Mouse (Mus musculus): ENCODE data around the gene Tufm.

Tufm gene

DNA sequence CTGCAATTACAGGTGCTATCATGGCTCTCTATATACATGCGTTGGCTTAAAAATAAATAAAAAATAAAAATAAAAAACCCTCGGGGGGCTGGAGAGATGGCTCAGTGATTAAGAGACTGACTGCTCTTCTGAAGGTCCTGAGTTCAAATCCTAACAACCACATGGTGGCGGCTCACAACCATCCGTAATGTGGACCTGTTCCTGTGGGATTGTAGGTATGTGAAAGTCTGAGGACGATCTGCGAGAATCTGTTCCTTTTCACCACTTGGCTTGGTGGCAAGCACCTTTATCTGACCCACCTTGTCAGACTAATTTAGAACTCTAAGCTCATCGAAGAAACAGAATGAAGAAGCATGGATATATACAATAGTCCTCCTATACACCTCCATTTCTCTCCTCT, 12.3 kb downstream of the Tufm start:
- DNase-seq (ENCODE audit: low spot score): no peak

DNA sequence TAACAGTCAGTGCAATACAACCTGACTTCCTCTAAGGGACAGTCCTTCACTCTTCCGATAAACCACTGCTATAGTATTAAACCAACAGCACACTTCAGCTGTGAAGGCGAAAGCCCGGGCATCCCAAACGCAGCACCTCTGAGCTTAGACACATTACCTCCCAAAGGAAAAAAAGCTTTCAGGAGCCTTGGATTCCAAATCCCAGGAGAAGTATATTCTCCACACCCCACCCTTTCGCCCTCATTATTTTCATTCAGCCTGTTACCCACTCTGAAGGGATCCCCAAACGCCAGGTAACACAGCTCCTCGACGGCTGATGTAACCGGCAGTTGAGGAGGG, 14.5 kb downstream of the Tufm start:
- no peak for DNase-seq (ENCODE audit: low spot score)

DNA sequence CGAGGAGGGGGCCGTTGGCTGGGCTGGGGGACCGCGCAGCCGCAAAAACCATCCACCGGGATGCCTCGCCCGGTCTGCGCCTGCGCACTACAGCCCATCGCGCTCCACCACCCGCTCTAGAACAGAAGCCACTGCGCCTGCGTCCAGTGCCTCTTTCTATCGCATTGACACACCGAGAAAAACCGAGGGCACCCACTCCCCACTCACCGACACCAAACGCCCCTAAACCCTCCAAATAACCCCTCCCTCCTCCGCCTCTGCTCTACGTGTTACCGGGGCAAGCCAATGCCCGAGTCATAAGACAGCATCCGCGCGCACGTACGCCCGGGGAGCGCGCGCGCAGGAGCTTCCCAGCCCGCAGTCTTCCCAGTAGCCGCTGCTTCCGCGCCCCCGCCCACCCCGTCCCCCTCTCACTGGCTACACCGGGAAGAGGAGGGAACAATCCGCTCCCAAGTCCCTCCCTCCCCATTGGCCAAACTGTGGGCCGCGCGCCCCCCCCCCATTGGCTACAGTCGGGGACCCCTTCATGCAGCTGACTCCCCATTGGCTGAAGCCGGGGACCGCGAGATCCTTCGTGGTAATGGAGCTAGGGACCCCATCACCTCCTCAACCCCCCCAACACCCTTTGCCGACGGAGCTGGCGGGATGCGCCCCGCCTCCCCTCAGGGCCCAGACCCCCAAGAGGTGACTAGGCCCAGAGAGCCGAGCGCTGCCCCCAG, 15.0 kb downstream of the Tufm start:
- DNase-seq (ENCODE audit: low spot score): peak; percentile 97

DNA sequence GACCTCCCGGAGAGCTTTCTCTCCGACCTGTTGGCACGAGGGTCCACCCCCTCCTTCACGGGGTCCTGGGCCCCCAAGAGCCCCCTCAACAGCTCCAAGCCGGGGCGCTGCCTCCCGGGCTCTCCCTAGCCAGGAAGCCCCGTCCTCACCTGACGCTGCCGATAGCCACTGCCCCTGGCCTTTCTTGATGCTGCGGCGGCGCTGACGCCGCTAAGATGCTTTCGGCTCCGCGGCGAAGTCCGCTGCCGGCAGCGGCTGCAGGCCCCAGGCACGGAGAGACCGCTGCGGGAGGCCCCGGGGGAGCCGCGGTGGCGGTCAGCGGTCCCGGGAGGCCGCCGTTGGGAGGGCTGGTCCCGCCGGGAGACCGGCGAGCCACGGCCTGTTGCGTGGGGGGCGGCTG, 15.6 kb downstream of the Tufm start:
- DNase-seq (ENCODE audit: low spot score): no peak

DNA sequence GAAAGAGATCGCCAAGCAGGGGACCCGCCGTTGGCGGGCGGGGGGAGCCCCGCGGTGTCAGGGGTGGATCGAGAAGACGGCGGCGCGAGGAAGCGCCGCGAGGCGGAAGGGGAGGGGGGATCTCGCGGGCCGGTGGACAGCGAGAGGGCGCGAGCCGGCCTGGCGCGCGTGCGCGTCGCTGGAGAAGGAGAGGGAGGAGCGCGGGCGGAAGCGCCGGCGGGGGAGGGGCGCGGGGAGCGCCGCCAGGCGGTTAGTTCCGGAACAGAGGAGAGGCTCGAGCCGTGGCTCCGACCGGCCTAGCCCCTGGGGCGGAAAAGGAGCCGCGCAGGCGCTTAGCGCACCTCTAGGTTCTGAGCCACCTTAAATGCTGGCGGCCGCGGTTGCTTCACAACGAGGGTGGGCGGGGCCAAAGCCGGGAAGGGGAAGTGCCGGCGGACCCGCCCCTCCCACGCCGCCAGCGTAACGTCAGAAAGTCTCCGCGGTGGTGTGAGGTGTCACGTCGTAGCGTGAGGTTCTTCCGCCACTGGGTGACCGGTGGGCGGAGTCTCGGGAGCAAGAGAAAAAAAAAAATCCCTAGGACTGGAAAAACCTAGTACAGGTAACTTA, 16.2 kb downstream of the Tufm start, which contains the start of gene Atxn2l:
Atxn2l (minus strand) TSS at position 165 of the 606 bp plus-strand sequence.
- peak; percentile 99 for DNase-seq (ENCODE audit: low spot score)

DNA sequence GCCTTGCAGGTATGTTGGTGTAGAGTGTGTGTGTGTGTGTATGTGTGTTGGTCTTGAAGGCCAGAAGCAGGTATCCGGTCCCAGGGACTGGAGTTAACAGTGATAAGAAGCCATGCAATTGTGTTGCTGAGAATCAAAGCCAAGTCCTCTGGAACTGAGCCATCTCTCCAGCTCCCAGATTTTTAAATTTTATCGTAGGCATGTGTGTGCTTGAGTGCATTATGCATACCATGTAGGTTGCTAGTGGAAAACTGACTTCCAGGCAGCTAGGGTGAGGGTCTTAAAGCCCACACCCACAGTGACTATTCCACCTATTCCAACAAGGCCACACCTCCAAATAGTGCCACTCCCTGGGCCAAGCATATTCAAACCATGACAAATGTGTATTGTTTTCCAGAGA, 17.8 kb downstream of the Tufm start:
- DNase-seq (ENCODE audit: low spot score): no peak

DNA sequence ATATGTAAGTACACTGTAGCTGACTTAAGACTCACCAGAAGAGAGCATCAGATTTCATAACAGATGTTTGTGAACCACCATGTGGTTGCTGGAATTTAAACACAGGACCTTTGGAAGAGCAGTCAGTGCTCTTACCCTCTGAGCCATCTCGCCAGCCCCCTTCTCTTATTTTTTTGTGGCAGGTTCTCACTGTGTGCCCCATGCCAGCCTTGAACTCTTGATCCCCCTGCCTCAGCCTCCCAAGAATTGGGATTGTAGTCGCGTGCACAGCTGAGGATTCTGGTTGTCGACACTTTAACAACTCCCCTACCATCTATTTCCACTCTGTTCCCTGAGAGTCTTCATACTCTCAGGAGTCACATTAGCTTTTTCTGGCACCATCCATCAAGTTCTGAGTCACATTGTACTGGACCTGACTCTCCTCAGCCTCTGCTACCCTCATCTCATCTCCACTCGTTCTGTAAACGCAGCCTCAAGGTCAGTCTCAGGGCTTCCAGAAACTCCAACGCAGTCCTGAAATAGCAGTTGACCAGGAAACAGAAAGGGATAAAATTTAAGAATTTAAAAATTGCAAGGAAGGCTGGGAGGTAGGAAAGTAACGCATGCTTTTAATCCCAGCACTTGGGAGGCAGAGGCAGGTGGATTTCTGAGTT, 20.1 kb downstream of the Tufm start:
- no peak for DNase-seq (ENCODE audit: low spot score)

DNA sequence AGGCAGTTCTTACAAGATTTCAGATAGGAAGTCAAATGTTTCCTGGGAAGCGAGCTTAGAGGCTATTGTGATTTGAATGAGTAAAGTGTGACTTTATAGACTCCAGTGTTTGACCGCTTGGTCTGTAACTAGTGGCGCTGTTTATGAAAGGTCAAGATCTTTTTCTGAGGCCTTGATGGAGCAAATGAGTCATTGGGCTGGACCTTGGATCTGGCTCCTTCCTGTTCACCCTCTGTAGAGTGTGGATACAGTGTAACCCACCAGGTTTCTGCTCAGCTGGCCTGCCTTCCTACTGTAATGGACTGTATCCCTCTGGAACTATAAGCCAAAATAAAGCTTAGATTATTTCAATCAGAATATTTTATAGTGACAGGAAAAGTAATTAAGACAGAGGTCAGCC, 24.1 kb downstream of the Tufm start:
- no peak for DNase-seq (ENCODE audit: low spot score)

DNA sequence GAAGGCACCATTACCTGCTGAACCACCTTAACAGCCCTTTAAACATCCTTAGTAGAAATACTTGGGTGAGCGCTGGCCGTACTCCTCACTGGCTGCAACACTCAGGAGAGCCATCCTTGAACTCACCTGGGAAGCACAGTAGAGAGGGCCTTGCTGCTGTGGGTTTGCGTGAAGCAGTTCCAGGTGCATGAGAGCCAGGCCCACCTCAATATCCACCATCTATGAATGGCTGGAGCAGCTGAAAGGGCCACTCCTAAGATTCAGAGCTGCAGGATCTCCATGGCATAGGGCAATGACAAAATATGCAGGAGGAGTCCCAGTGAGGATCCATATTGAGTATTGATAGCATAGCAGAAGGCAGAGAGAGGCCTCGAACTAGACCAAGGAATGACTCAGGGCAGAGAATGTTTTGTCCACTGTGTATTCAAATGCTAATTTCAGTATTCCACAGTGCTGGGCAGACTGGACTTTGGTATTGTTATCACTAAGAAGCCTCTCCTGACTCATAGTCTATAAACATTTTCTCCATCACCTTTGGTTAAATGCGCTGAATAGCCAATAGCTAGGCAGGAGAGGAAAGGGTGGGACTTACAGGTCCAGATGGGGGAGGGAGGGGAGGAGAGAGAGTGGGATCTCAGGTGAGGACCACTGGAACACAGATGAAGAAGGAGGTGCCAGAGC, 31.2 kb downstream of the Tufm start:
- DNase-seq (ENCODE audit: low spot score): no peak

DNA sequence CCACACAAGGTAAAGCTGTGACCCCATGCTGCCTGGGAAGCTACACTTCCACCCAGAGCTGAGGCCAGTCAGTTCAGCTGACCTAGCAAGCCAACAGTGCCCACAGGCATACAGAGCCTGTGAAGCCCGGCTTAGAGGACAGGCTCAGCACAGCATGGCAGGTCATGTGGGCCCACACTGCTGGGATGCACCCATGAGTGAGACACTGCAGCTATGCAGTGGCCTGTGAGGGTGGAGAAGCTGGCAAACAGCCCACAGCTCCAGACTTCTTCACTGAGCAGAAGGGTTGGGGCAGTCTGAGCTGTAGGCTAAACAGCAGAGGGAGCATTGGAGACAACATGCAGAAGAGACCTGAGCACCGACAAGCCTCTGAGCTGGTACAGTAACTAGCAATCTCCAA, 32.4 kb downstream of the Tufm start:
- no peak for DNase-seq (ENCODE audit: low spot score)

DNA sequence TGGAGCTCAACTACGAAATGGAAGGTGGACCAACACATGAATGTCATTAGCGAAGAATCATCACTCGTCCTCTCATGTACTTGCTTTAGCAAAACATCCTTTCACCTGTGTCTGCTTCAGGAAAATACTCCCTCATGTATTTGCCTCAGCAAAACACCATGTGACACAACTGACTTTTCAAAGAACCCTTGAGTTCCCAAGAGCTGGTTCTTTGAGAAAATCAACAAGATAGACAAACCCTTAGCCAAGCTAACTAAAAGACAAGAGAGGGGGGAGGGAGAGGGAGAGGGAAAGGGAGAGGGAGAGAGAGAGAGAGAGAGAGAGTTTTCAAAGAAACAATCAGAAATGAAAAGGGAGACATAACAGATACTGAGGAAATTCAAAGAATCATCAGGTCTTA, 36.2 kb downstream of the Tufm start:
- no peak for DNase-seq (ENCODE audit: low spot score)

DNA sequence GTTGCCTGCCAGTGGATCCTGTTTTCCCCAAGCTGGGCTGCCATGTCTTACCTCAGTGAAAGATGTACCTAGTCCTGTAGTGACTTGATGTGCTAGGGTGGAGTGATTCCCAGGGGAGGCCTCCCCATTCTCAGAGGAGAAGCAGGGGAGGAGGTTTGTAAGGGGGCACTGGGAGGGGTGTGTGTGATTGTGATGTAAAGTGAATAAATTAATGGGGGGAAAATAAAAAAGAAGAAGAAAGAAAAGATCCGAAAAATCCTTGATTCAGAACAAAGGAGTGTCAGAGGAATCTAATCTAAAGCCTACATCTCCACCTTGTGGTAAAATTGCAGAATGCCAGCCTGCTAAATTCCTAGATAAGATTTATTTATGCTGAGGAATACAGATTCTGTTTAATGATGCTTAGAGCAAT, 41.0 kb downstream of the Tufm start:
- peak; percentile 87 for DNase-seq (ENCODE audit: low spot score)

DNA sequence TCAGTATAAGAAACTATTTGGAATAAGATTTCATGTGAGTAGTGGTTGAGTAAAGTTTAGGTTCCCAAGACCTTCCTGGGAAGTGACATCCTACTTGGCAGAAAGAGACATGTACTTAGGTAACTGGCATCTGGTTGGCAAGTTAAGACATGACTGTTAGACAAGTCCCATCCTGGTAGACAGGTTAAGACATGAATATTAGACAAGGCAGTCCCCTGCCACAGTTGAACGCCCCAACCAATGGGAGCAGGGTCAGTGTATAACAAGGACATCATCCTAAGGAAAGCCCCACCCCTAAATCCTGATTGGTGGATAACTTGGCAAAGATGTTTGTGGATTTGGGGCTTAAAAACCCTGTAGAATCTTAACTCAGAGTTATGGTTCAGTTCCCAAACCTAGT, 46.3 kb downstream of the Tufm start:
- DNase-seq (ENCODE audit: low spot score): no peak

DNA sequence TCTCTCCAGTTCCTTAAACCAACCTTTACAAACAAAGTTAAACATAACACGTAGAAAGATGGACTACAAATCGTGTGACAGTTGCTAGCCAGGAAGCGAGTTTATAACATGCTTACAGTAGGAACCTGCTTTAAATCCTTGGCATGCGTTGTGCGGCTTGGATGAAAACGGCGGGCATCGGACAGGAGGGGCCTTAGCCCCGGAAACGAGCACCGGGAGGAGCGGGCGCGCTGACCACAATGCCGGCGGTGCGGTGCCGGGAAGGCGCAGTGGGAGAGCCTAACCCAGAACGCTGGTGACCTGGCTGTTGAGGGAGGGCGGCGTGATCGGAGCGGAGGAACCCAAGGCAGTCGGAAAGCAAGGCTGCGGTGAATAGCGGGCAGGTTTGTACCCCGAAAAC, 48.6 kb downstream of the Tufm start:
- peak; percentile 52 for DNase-seq (ENCODE audit: low spot score)

DNA sequence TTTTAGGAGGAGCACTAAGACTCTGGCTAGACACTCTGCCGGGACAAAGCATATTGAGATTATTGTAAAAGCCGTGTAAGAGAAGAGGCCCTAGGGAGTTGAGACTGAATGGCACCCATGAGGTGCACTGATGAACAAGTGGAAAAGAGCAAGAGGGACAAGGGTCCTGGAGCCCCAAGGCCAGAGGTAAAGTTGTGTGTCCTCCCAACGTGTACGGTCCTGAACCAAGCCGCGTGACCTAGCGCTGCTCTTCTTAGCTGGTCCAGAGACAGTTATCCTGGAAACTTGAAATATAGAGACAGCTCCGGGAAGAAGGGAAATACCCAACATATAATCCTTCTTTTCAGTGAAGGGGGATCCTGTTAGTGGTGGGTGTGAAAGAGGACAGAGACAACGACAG, 49.3 kb downstream of the Tufm start:
- peak; percentile 12 for DNase-seq (ENCODE audit: low spot score)

DNA sequence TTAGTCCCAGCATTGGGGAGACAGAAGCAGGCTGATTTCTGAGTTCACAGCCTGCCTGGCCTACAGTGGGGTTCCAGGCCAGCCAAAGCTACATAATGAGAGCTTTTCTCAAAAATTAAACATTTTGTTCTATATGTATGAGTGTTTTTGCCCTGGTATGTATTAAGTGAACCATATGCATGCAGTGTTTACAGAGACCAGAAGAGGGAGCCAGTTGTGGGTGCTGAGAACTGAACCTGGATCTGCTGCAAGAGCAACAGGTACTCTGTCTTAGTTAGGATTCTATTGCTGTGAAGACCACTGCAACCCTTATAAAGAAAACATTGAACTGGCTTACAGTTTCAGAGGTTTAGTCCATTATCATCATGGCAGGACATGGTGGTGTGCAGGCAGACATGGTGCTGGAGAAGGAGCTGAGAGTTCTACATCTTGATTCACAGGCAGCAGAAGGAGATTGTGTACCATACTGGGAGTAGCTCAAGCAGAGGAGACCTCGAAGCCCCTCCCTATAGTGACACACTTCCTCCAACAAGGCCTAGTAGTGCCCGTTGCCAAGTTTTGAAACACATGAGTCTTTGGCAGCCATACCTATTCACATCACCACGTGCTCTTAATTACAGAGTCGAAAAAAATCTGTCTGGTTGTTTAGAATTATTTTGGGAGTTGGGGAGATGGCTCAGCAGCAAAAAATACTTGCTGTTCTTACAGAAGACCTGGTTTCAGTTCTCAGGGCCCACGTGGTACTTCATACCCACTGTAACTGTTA, 50.8 kb downstream of the Tufm start:
- DNase-seq (ENCODE audit: low spot score): peak; percentile 64

Data from embryo, embryonic 10.5 days (tissue).